Mouse (Mus musculus) heart, embryonic 13.5 days (tissue): Measurements from ENCODE around the gene Khk. TPM values are rescaled to one million over a fixed set of nuclear protein-coding genes. Genes with fewer than 3 reads are reported as not detected.

Source experiments
- polyA plus RNA-seq: library from polyadenylated mRNA; unstranded; fragments of >200 nt; fragmentation: Nextera tagmentation; extraction: Ambion mirVana; gene quantifications from 2 replicates; pipeline ENCODE4 v1.2.1, GENCODE M21; 2015

The Khk gene
- polyA plus RNA-seq, 1 experiment from 2014 or later = 11.7 TPM

Other genes with a start within 250 kb of the Khk start
- 2.4 and 3.8 TPM in 2 replicates for gene Dpysl5, start 209.9 kb upstream of the Khk start, polyA plus RNA-seq
- 16.1 and 16.4 TPM in 2 replicates for gene Mapre3, start 106.8 kb upstream of the Khk start, polyA plus RNA-seq
- gene Tmem214, start 53.4 kb upstream of the Khk start, polyA plus RNA-seq = 66.8 and 68.0 TPM in 2 replicates
- gene Agbl5, start 32.7 kb upstream of the Khk start, polyA plus RNA-seq = 9.9 and 11.5 TPM in 2 replicates
- gene Ost4, start 13.6 kb upstream of the Khk start, polyA plus RNA-seq = 421 and 441 TPM in 2 replicates
- 166 and 168 TPM in 2 replicates for gene Emilin1, start 8.0 kb upstream of the Khk start, polyA plus RNA-seq
- gene Cgref1, start 24.2 kb downstream of the Khk start, polyA plus RNA-seq = 3.9 and 4.7 TPM in 2 replicates
- 79.6 and 90.0 TPM in 2 replicates for gene Preb, start 38.9 kb downstream of the Khk start, polyA plus RNA-seq
- 0.06 and 0.16 TPM in 2 replicates for gene Tcf23, start 47.2 kb downstream of the Khk start, polyA plus RNA-seq
- 119 and 124 TPM in 2 replicates for gene Atraid, start 126.9 kb downstream of the Khk start, polyA plus RNA-seq
- 6.9 and 7.2 TPM in 2 replicates for gene Slc5a6, start 127.5 kb downstream of the Khk start, polyA plus RNA-seq
- 17.8 and 20.9 TPM in 2 replicates for gene Cad, start 133.3 kb downstream of the Khk start, polyA plus RNA-seq
- not detected in 2 replicates for gene Dnajc5g, start 184.9 kb downstream of the Khk start, polyA plus RNA-seq
- 0.21 and 0.69 TPM in 2 replicates for gene Slc30a3, start 186.8 kb downstream of the Khk start, polyA plus RNA-seq
- 10.7 and 13.9 TPM in 2 replicates for gene Trim54, start 195.3 kb downstream of the Khk start, polyA plus RNA-seq
- gene Ucn, start 217.4 kb downstream of the Khk start, polyA plus RNA-seq = 0.45 TPM in 1 of 2 replicates, not detected in the other
- gene Mpv17, start 232.8 kb downstream of the Khk start, polyA plus RNA-seq = 68.0 and 89.4 TPM in 2 replicates